Mouse (Mus musculus) left cerebral cortex, adult 11 months (tissue): ENCODE measurements around the gene Park7.
A peak's percentile ranks its signal among the peaks of the same experiment; 100 is the strongest.
"Not testable (repeated sequence)": the region's sequence is repeated elsewhere in the genome, so short reads cannot be mapped to it uniquely, and the experiment has no call there.

ENCODE experiments used
- DNase-seq: peaks from one replicate; pipeline ENCODE4 v3.0.0; 2022; ENCODE audit warnings: low spot score

The Park7 gene

DNA sequence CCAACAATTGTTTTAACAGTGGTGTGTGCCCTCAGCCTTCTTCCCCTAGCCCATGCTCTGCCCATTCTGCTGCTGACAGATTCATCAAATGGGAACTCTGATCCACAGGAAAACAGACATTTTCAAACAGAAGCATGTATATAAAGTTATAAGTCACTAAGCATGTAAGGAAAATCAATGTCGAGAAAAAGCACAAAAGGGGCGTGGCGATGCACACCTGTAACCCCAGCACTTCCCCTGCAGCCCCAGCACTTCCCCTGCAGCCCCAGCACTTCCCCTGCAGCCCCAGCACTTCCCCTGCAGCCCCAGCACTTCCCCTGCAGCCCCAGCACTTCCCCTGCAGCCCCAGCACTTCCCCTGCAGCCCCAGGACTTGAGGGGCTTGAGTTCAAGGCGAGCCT is 39.8 kb downstream of the Park7 start:
- not testable (repeated sequence) for DNase-seq

DNA sequence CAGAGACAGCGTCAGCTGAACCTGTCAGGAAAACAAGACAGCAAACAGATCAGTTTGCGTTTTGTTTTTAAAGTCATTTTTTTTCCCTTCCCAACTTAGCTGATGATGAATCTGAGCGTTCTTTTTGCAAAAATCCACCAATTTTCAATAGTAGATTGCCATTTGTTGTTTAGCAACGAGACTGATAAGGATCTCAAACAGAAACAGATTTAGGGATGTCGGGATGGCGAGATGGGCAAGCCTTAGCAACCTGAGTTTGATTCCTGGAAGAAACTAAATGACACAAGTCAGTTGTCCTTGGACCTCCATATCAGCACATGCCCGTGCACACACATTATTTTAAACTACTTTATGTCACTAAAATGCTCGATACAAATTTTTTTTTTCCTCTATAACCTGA is 41.6 kb downstream of the Park7 start:
- DNase-seq, result no peak

DNA sequence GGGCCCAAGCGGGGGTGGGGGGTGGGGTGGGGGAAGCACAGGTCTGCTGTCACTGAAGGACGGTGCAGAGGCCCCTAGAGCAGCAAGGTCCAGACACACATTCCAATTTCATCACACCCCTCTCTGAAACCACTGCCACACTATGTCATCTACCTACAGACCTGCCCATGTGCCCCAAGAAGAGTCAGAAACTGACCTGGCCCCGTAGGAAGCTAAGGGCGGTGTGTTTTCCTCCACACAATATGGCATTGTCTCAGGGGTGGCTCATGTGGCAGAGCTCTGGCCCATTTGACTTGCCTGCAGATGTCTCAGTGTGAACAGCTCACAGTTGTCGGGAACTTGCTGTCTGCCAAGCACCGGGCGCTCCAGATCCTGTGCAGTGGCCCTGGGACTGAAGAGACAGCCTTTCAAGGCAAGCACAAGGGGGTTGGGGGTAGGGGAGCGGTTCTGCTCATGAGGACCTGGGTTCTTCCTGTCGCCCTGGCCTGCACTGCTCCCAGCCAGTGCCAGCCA is 42.0 kb downstream of the Park7 start:
- DNase-seq, result no peak

DNA sequence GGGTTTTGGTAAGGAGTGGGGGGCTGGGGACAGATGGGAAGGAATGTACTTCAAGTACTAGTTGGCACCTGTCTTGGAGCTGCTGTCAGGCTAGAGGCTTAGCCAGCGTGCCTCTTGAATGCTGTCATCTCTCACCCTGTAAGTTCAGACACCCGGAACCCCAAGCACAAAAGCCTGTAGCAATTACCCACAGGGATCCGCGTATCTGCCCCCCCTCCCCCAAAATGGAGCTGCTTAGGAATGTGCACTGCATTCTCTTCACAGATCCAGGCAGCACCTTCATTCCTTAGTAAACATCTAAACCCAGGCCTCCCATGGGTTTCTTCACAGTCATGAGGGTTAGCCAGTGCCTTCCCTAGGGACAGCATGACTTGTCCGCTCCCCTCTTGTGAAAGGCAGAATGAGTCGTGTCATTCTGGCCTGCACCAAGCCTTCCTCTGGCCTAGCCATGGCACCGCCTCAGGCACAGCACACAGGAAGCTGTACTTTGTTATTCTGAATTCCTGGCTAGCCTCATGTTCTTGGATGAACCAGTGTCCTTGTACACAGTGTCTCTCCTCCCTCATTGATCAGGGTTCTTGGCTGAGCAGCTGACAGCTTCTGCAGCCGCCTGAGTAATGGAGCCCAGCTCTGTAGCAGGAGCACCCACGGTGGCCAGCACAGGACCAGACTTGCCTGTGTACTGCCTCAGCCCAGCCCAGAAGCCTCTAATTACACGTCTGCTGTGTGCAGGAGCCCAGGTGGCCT is 42.7 kb downstream of the Park7 start:
- DNase-seq, result no peak

DNA sequence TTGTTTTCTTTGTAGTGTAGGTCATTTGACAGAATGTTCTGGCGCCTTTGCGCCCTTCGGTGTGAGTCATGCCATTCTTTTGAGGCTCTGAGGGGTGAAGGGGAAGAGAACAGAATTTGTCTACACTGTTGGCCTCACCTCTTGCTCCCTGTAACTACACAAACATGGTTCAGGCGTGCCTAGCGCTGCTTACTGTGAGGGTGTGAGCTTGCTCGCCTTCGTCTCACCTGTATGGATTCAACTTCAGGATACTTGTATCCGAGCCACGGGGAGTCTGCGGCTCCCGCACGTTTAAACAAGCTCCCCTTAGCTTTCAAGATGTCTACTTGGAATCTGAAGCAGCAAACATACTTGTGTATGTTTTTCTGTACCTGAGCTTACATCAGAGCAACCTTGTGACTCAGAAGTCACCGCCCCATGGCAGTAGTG is 43.3 kb downstream of the Park7 start:
- no peak for DNase-seq

DNA sequence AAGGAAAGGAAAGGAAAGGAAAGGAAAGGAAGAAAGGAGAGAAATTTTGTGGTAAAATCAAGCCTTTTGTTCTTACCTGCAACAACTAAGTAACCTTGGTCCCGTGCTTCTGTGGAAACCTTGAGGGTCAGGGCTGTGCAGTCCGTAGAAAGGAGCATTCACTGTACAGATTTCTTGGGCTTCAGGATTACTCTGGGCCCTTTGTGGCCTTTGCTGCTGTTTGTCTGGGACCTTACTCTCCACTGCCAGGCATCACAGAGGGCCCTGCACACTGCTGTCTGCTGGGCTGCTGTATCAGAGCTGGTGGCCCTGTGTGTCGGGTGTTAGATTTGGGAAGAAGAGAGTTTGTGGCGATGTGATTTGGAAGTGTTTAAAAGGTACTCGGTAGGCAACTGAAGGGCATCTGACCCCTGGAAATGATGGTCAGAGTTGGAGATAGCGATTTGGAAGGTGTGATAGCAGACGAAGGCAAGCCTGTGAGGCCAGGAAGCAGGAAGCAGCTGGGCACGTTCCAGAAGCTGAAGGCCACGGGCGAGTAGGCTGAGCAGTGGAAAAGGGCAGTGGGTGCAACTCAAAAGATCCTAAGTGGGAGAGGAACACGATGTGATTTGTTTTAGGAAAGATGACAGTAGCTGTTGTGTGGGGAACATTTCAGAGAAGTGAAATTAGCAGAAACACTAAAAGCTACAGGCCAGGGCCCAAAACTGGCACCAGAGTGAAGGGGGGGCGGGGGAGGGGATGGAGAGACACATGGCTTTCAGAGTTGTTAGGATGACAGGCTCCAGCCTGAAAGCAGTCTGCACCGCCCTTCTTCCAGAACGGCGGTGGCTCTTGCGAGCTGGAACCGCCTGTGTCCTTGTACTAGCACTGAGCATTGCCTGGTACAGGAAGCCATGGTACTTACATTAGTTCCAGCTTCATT is 44.7 kb downstream of the Park7 start:
- no peak for DNase-seq

DNA sequence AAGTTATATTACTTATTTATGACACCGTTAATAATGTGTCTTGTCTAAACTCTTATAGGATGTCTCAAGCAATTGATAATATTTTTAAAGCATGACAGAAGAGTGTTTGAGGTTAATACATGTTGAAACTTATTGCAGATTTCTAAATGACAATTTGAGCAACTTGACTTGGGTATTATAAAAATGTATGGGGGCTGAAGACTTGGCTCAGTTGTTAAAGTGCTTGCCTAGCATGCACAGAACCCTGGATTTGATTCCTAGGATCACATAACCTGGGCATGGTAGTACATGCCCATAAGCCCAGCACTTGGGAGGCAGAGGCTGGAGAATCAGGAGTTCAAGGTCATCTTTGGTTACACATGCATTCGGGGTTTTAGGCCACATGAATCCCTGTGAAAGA is 45.4 kb downstream of the Park7 start:
- no peak for DNase-seq

DNA sequence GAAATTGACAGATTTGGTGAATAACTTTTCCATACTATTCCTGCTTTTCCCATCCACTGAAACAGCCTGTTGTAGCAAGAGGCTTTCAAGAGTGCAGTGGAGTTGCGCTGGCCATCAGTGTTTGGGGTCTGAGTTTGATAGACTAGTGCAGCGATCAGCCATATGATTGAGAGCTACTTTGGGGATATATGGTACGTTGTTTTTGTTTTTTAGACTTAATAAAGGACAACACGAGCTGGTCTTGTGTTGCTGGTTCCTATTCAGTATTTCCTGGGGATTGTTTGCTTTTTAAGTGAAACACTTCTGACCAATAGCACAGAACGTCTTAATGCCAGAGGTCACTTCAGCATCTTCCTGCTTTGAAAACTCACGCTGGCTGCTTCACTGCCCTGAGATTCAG is 46.1 kb downstream of the Park7 start:
- no peak for DNase-seq

DNA sequence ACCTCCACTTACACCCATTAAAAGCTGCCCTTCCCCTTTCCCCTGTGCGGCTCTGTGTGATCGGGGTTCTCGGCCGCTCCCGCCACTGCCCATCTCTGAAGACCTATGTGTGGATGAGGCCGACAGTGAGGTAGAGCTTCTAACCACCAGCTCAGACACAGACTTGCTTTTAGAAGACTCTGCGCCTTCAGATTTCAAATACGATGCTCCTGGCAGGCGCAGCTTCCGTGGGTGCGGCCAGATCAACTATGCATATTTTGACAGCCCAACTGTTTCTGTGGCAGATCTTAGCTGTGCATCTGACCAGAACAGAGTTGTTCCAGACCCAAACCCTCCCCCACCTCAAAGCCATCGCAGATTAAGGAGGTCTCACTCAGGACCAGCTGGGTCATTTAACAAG is 47.7 kb downstream of the Park7 start:
- DNase-seq, result no peak

DNA sequence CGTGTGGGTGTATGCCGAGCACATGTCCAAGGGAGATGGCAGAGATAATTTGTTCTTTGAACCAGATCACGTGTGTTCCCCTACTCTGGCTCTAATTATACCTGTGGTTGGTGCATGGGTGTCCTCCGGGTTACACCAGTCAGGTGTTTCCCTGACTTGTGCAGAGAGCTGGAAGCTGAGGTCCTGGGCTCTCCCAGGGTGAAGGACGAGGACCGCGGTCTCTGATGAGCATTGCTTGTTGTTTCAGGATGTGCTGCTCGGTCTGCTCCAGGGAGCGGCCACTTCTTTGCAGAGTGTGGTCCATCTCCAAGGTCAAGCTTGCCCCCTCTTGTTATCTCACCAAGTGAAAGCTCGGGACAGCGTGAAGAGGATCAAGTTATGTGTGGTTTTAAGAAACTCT is 48.2 kb downstream of the Park7 start:
- DNase-seq, result no peak

DNA sequence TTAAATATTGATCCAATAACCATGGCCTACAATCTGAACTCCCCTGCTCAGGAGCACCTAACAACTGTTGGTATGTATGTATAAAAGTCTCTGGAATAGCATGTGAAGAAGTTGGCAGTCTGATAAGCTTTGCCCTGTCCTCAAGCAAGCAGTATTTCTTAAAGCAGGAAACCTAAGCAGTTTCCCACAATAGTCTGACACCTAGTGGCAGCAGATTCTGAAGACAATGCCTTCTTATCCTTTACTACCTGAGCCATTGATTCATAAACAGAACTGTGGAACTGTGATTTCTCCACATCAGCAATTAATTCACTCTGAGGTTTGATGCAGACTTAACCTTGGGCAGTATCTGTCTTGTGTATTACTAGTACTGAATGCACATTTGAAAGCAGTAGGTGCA is 48.9 kb downstream of the Park7 start:
- no peak for DNase-seq

DNA sequence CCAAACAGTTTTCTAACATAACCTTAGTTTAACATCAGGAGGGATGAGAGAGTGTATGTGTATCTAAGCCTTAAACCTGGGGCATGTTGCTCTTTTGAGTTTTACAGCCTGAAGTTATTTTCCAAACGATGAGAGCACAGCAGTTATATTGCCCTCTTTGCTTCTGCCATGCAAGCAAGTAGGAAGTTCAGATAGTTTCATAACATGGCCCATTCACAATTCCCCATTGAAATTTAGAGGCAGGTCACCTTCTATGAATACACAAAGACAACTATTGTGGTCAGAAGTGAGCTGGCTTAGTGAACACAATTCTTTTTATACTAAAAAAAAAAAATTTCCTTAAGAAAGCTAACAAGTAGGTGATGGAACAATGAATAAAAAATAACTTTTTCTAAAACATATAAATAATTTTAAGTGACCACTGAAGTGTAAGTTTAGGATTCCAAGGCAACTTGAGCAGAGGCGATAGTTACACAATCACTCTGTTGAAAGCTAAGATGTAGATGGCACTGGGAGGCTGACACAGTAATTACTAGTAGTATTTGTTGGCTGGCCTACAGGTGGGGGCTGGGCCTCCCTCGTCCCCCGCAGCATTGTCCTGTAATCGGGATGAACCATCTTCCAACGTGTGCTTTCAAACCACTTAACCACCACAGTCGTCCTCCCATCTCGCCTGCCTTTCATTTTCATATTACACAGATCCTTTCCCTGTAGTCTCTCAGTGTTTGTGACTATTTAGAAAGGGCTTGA is 51.4 kb downstream of the Park7 start:
- no peak for DNase-seq

DNA sequence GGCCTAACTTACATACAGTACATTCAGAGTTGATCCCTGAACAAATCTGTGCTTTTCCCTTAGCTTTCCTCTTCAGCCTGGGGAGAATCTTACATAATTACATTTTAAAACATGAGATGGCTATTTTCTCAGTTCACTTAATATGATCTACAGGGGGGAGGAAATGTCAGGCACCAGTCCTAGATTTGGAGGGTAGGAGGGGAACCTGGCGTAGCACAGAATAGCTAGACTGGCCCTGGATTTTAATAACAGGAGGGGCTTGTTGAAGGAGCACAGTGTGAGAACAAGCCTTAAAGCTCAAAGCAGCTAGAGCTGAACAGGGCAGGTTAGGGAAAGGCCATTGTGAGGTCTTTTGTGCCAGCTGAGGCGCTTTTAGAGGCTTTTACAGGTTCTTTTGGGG is 53.1 kb downstream of the Park7 start:
- no peak for DNase-seq

DNA sequence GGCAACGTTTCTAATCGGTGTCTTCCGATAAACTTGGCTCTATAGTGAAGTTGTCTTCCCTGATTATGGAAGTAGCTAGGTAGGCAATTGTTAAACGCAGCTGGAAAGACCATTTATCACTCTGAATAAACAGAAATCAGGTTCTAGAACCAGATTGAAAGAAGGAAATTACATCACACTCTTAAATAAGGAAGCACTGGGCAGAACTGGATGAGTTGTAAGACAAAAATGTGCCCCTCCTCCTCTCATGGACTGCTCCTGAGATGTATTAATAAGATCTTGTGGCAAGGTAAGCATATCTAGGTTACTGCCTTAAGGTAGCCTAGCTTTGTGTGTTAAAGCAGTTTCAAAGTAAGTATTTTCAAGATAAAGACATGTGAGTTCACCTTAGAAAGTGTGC is 53.7 kb downstream of the Park7 start:
- no peak for DNase-seq

DNA sequence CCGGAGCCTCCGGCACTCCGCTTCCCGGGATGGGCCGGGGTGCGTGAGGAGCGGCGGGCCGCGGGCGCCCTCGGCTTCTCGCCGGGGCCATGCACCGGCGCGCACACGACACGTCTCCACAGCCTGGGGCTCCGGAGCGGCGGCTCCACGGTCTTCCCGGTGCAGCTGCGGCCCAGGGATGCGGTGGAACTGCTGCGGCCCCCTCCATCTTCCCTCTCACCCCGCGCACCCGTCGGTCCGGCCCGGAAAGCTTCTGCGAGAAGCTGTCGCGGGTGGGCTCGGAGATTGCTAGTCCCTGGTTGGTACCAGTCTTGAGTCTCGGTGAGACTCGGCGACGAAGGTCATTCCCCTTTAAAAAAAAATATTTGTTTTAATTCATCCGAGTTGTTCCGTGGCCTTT is 58.9 kb downstream of the Park7 start:
- no peak for DNase-seq

DNA sequence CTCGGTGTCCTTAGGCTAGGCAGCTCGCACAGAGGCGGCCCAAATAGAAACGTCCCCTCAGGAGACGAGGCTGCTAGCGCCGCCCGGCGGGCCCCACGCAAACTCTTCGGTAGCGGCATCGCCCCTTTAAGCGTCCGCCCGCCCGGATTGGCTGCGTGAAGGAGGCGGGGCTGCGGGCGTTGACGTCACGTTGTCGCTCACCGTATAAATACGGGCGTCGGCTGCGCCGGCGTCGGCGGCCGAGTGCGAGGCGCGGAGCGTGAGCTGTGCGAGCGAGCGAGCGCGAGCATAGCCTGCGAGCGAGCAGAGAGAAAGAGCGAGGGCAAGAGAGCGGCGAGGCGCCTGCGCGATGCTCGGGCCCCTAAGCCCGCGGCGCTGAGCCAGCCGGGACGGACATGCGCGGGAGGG is 59.4 kb downstream of the Park7 start:
- peak; percentile 86 for DNase-seq

DNA sequence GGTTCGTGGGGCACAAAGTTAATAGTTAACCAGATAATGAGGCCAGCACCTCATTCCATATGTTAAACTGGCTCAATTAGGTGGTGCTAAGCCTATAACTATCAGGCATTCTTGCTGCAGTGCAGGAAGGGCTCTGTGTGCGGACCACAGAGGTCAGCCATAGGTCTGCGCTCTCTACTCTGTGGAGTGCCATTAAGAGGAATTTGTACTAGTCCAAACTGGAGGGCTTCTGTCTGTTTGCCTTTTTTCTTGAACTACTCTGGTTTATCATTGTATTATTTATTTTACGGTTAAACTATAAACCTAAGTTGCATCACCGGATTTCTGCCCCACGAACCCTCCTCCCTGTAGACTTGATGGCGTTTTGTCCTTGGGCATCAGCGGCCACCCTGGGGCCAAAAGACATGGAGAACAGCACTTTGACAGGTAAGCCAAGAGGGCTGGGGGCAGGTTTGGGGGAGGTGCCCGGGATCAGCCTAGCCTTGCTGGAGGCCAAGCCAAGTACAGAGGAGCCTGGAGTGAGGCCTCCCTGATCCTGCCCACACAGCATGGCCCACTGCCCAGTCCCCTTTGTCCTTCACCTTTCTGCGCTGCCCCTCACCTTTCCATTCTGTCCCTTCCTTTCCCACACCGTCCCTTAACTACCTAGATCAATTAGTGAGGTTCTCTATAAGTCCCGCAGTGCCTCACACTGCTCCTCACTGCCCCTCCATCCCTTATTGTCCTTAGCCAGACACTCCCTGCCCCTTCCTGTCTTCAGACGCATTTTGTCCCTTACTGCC is 60.4 kb downstream of the Park7 start, which contains the start of gene Errfi1:
Gene Errfi1, plus strand, starts transcription at position 240 of the 782 bp plus-strand sequence.
- DNase-seq, result no peak

DNA sequence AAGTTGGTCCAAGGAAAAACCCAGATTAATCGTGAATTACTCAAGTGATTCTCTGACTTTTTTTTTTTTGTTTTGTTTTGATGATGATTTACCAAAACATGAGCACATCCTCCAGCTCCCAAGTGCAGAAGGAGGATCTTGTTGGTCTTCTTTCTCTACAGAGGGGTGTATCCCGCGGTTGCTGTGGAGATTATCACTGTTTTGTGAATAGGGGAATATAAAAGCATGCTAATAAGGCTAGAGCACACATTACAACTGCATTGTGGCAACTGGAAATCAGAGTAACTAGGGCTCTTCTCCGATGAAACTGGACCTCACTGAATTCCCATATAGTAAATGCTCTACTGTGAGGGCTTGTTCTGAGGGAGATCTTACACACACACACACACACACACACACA is 61.8 kb downstream of the Park7 start:
- no peak for DNase-seq

DNA sequence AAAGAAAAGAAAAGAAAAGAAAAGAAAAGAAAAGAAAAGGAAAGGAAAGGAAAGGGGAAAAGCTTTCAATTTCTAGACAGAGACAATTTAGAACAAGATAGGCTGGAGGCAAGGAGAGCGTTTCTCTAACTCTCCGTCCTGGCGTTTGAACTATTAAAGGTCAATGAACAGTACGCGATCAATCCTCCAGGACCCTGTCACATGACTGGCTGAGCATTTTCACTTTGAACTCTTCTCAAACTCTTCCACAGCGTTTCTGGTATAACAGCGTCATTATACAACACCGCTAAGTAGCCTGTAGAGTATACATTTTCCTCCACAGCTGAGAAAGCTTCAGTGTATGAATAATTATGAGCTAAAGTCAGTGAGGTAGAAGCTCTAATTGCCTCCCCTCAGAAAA is 62.2 kb downstream of the Park7 start:
- no peak for DNase-seq

DNA sequence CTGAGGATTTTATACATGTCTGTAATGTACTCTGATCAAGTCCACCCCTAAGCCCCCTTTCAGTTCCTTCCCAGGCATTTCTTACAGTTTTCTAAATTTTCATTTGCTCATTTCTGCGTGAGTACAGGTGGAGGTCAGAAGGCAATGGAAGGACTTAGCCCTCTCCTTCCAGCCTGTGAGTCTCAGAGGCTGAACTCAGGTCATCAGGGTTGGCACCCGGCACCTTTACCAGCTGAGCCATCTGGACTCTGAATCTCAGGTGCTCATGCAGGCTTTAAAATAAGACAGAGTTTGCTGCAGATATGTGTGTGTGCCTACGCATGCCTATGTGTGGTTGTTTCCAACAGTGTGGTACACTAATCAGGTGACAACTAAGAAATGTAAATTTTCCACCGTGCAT is 63.3 kb downstream of the Park7 start:
- no peak for DNase-seq

DNA sequence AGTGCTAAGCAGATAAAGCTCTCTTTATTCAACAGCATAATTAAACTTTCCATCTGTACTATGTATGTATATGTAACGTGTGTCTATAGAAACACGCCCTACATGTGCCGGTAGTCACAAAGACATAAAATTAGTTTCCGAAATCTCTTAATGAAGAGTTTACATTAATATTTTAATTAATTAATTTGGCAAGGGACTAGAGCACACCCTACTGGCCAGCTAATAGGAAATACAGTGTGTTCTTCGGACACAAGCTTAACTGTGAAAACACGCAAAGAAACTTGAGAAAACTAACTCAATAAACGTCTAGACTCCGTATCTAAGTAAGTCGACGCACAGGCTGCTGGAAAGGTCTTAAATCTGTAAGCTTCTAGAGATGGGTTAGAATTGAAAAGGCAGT is 64.3 kb downstream of the Park7 start:
- DNase-seq, result no peak
